Mouse (Mus musculus): ENCODE results near the gene Kmt5b.

The Kmt5b gene

DNA sequence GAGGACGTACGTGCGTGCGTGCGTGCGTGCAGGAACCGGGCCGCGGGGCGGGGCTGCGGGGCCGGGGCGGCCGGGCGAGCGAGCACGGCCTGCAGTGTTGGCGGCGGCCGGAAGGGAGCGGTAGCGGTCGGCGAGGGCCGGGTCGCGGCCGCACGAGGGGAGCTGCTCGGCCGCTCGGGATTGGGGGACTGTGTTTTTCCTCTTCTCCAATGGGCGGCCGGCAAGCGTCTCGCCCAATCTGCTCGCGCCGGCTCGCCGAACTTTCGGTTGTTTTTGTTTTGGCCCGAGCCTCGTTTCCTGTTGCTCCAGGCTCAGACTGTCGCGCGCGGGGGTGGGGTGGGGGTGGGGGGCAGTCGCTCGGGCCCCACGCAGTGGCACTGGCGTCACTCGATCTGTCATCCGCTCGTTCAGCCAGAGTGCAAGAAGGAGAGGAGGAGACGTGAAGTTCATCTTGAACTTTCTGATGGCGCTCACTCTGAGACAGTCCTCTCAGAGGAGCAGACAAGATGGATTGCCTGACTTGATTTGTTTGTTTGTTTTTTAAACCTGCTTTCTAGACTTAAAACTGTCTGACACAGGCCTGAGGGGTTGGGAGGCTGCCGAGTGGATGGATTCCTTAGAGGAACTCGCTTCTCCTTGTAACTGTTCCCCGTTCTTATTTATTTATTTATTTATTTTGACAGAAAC is 1.6 kb downstream of the Kmt5b start:
- peak; percentile 89 for DNase-seq (ENCODE audit: low spot score)

DNA sequence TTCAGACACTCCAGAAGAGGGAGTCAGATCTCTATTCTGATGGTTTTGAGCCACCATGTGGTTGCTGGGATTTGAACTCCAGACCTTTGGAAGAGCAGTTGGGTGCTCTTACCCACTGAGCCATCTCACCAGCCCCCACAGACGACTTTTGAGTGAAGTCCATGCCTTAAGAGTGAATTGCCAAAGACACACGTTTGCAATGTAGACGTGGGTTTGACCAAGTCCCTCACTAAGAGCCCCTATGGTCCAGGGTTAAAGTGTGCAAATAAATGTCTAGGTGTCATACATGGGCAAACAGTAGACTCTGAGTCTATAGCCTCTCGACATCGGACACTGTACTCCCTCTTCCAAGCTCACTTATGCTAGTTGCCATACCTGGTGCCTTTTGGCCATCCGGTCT is 2.3 kb downstream of the Kmt5b start:
- no peak for DNase-seq (ENCODE audit: low spot score)

DNA sequence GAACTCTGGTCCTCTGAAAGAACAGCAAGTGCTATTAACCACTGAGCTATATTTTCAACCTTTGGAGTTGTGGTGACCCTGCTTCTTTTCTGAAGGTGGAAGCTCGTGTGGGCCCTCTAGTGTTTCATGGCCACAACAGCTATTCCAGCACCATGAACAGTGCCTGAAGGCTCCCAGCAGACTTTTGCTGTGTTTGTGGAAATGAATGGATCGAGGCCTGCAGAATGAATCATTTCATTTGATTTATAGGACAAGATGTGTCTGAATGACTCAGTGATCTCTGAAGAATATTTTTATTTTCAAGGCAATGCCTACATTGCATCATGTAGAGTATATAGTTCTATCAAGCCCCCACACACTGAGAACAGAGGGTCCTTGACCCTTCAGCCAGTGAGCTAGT is 6.9 kb downstream of the Kmt5b start:
- DNase-seq (ENCODE audit: low spot score), result no peak

DNA sequence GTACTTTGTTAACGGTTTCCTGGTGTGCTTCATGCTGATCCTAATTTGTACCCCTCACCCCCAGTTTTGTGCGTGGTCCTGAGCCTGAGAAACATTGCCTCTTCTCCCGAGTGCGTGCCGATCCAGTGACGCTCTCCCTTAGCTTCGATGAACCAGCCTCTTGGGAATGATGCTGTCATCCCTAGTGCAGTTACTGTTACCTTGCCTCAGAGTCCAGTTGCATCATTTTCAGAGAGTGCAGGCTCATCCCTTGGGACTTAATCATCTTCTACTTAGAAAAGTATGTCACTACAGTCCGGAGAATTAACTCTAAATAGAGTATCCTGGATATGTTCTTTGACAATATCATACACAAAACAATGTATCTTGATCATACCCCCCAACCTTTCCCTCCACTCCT is 11.5 kb downstream of the Kmt5b start:
- no peak for DNase-seq (ENCODE audit: low spot score)

DNA sequence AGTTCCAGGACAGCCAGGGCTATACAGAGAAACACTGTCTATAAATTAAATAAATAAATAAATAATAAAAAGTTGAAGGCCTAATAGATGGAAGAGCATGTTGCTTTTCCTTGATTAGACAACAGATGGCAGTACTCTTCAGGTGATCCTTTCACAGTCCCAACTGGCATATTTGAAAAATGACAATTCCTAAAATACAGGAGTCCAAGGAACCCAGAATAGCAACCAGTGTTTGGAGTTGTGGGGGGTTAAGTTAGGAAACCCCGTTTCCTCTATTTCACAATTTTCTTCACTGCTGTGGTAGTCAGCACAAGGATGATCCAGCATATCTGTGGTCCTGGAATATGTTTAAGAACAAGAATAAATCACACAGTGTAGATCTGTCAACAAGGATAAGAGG is 22.9 kb downstream of the Kmt5b start:
- DNase-seq (ENCODE audit: low spot score), result no peak

DNA sequence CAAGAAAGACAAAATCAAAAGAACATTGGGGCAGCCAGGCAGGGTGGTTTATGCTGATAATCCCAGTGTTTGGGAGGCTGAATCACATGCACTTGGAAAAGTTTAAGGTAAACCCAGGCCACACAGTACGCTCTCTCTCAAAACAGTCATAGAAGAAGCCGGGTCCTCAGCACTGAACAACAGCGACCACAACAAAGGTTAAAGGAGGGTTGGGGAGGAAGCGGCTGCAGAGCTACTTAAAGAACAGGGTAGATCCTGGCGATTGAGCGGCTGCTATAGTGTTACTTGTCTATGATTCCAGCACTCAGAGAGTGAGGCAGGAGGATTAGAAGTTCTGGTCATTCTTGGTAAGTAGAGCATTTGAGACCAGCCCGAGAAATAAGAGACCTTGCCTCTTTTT is 38.3 kb downstream of the Kmt5b start:
- no peak for DNase-seq (ENCODE audit: low spot score)

DNA sequence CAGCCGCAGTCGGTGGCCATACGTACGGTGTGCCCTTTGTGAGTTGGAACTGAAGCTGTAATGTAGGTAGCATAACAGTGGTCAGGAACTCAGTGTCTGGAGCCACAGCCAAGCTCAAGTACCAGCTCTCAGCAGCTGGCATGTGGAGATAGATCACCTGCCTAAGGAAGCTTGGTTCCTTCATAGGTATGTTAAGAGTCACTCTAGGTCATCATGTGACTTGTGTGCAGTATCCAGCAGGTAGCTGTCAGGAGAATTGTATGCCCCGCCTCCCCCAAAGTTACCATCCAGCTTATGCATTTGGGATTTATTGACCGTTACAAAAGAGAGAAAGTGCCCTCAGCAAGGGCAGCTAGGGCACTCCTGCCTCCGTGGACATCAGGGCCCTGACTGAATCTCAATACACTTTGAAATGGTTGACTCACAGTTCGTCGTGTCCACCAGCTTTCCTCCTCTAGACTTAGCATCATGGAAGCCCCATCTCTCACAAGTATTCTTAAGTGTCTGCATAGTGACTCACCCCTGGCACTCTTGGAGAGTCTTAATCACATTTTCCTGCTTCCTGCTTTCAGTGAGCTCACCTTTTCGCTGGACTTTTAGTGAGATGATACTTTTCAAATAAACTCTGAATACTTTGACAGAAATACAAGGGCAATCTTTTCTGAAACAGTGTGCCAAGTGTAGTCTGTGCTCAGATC is 43.5 kb downstream of the Kmt5b start:
- no peak for DNase-seq (ENCODE audit: low spot score)

DNA sequence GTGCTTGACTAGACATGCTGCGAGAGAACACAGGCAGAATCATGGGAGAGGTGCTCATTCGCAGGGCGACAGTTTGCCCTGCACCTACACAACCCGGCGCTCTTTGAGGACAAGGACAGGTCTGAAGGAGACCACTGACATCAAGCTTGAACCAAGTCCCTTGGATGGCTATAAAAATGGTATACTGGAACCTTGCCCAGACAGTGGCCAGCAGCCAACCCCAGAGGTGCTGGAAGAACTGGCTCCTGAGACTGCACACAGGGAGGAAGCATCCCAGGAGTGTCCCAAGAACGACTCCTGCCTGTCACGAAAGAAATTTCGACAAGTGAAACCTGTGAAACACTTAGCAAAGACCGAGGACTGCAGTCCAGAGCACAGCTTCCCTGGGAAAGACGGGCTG is 47.2 kb downstream of the Kmt5b start:
- DNase-seq (ENCODE audit: low spot score), result no peak

DNA sequence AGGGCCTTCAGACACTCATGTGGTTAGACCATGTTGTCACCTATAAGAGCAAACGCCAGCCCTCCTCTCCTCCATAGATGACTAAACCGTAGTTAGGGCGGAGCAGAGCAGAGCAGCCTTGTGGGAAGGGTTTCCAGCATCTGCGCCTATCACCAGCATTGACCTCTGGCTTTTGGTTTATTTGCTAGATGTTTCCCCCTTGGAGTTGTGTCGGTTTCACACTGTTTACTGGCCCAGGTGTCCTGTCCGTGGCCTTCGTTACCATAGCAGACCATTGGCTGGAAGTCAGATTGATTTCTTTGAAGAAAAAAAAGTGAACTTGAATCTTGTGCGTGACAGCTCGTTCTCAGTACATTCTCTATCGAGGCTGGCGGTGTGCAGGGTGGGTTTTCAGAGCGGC is 48.6 kb downstream of the Kmt5b start:
- no peak for DNase-seq (ENCODE audit: low spot score)

DNA sequence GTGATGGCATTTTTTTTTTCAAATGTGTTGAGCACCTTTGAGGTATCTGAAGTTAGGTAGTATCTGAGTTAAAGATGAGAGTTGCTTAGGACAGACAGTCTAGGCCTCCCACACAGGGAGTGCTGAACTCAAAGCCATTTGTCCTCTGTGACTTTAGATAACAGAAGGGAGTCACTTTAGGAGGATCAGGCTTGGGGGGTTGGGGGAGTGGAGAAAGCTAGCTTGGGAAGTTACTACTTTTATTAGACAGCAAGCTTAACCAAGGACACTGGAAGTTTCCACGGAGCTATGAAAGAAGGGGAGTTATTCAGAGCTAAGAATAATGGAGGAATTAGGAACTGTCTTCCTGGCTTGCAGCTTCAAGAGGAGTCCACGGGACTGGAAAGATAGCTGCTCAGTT is 51.9 kb downstream of the Kmt5b start:
- DNase-seq (ENCODE audit: low spot score), result peak; percentile 79

DNA sequence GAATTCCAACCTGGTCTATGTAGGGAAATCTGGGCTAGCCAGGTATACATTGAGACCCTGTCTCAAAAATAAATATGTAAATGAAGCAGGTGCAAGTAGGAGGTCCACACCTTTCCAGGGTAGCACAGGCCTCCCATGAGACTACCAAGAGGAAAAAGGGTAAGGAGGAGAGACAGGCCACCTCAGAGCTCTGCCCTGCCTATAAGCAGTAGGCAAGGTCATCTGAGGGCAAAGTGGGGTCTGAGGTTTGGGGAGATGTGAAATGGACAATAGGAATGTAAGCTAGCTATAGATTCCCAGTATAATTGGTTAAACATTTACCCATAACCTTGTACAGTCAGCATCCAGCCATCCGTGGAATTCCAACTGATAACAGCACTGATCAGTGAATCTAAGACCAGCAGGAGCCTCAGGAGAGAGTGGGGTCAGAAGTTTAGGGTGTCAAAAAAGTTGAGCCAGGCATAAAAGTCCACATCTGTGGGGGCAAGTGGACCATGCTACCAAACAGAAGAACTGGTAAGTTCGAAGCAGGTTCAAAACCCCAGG is 52.8 kb downstream of the Kmt5b start:
- DNase-seq (ENCODE audit: low spot score), result no peak

DNA sequence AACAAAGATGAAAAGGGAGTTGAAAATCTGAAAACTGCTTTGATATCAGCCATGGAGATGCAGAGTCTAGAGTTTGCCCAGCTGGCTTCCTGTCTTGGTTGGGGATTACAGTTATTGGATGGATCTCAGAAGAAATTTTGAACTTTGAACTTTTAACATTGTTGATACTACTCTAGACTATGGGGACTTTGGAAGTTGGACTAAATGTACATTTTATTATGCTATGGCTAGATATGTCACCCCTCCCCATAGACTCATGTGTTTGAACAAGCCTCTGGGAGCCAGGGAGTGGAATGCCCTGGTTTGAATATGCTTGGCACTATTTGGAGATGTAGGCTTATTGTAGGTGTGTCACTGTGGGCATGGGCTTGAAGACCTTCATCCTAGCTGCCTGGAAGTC is 57.8 kb downstream of the Kmt5b start:
- DNase-seq (ENCODE audit: low spot score), result no peak

DNA sequence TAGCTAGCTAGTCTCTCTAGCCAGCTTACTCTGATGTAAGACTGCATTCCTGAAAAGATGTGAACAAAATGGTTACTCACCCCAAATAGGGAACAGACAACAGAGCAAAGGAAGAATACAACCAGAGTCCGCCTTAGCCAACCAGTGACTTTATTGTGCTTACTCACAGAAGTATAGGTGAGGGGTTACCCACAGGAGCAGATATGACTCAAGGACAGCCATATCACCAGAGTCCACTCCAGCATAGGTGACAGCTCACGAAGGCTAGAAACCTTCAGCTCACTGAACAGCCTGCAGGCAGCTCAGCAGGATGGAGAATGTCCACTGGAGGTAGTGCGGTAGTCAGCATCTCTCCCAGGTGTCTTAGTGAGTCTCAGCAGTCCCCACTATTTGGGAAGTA is 62.6 kb downstream of the Kmt5b start:
- no peak for DNase-seq (ENCODE audit: low spot score)

DNA sequence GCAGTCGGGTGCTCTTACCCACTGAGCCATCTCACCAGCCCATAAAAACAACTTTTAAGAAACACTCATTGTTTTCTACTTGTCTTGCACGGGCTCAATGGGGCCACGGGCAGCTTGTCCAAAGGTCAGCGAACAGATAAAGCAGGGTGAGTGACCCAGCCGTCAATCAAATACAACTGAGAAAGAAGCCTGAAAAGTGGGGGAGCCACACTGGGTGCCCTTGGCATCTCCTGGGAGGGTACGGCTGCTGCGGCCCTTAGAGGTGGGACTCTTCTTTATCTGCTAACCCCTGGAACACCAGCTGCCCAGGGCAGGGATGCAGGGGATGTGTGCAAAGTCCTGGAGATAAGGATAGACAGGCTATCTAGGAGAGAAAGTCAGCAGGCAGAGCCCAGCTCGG is 64.5 kb downstream of the Kmt5b start:
- DNase-seq (ENCODE audit: low spot score), result peak; percentile 70

DNA sequence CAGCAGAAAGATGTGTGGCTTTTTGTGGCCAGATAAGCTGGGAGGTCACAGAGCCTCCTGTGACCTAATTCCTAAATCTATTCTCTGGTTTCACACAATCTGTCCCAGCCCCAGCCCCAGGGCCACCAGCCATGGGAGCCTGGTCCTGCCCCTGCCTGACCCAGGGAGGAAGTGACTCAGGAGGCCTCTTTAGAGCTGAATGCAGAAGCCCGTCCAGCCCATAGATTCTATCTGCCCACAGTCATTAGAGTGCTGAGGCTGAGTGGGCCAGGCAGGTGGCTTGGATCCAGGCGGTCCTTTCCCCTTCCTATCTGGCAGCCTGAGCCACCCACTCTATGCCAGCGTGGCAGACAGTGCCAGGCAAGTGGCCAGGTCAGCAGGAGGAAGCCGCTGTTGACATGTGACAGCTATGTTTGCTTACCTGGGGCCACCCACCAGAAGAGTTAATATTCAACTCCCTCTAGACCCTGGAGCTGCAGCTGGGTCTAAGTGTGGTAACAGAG is 65.7 kb downstream of the Kmt5b start:
- peak; percentile 50 for DNase-seq (ENCODE audit: low spot score)

DNA sequence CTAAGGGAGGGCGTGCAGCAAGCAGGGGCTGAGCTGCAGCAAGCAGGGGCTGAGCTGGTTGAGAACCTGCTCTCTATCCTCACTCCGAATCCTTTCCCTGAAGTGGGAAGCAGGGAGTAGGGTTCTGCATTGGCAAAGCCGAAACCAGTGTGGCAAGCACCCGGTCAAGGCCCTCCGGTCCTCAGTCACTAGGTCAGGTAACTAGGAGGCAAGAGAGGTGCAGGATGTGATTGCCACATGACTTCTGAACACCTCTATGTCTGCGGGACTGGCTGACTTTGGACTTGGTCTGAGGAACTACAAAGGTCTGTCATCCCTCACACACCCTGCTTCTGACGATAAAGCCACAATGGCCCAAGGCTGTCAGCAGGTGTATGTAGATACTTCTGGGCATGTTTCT is 67.1 kb downstream of the Kmt5b start:
- DNase-seq (ENCODE audit: low spot score), result no peak

DNA sequence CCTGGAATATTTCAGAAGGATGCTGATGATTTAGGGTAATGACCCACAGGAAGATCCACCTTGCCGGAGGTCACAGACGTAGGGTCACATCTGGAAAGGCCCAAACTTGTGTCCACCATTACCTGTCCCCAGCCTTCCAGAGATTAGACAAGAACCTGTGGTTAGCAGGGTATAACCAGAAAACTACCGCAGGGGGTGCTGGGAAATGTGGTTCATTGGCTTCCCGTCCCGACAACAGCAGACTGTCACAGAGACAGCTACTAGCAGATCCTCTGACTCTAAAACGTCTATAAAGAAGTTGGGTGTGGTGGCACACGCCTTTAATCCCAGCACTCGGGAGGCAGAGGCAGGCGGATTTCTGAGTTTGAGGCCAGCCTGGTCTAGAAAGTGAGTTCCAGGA is 69.6 kb downstream of the Kmt5b start:
- no peak for DNase-seq (ENCODE audit: low spot score)

DNA sequence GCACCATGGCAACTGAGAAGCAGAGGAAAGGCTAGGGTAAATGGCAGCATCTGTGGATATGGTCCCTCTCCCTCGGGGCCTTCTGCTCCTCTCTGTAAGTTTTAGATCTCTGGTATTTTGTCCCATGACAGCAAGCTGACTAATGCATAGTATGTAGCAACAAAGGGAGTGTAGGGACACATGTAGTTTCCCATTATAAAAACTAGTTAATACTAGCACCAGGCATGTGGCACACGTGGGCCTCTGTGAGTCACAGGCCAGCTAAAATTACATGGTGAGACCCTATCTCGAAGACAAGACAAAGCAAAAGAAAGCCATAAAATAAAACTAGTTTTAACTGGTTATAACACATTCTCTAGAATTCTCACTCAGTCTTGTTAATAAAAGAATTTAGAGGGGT is 71.7 kb downstream of the Kmt5b start:
- no peak for DNase-seq (ENCODE audit: low spot score)

DNA sequence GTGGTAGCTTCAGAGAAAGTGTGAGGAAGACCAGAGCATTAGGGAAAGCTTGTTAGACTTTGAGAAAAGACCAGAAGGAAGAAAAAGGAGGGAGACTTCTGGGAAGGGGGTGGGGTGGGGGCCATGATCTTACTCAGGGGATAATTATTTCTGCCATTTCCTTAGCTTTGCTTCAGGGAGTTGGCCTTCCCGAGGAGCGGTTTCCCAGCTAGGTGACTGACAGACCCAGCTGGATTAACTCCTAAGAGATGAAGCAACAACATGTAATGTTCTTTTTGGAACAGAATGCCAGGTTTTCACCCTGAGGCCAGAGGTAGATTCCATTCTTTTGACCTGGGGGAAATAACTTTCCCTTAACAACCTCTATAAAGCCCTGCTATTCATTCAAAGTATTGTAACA is 72.5 kb downstream of the Kmt5b start:
- DNase-seq (ENCODE audit: low spot score), result no peak

DNA sequence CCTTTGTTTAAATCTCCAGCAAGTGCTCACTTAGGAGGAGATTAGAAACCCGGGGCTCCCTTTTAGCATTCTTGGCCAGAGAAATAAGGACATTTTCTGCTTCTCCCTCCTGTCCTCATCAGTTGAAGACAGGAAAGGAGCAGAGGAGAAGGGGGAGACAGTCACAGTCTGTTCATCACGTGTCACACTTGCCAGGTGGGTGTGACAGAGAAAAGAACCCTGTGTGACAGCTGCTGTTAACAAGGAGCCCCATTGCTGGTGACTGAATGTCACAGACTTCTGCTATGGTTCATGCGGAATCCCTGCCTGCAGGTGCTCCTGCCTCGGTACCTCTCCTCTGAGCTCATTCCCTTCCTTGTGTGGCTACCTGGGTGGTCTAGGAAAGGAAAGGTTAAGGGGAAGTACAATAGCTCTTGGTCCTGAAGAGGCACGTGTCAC is 73.0 kb downstream of the Kmt5b start:
- no peak for DNase-seq (ENCODE audit: low spot score)

DNA sequence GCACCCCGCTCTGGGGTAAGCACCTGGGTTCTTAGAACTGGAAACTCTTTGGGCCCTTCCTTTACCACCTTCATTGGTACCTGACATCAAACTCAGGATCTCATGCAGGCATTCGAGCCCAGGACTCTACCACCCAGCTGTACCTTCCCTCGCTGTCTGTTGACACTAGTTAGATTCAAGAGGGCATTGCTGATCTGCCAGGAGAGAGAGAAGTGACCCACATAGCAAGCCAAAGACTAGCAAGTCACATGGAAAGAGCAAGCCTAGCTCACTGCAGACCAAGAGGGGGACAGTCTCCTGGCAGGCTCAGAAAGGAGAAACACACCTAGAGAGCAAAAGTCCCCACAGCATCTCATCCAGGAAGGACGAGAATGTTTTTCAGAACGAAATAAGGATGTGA is 73.5 kb downstream of the Kmt5b start:
- DNase-seq (ENCODE audit: low spot score), result no peak

DNA sequence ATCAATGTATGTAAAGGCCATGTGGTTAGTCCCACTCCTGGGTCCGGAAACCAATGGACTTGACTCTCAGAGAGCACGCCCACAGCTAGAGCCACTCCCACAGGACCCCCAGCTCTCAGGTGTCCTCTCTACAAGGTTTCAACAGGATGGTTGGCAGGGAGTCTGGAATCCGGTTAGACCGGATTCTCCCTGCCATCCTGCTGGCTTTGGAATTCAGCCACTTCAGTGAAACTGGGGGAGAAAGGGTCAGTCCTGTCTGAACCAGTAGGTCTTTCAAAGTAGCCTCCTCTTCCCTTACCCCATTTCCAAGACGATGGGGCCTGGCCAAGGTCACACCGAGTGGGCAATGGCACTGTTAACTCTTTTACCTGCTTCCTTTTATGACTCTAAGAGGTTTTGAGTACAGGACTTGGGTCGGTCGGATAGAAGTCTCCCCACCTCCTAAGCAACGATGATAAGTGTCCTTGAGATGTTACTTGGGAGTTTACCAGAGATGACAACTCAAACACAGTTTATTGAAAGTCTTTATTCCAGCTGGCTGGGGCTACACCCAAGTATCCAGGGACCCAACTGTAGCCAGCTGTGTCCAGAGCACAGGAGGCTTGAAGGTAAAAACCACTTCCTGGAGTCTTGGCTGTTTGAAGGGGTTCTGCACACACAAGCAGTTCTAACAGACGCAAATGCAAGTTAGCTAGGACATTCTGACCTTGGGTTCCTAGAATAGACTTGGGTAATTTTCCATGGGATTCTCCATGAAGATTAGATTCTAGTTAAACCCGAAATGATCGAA is 75.3 kb downstream of the Kmt5b start:
- no peak for DNase-seq (ENCODE audit: low spot score)

DNA sequence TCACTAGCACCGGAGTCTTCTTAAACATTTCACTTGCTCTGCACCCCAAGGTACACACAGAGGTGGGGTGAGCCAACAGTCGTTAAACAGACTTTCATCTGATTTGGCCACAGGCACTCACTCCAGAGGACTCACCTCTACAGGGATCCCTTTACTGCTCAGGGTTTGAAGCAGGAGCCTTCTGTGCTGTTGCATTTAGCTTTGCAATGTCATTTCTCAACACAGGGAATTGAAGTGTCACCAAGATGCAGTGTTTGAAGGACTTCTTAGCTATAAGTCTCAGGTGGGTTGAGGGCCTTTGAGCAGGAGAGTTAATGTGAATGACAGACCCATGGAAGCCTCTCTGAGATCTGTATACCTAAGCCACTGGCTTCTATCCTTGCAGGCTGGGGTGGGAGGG is 76.4 kb downstream of the Kmt5b start:
- no peak for DNase-seq (ENCODE audit: low spot score)
